Mouse (Mus musculus): ENCODE data around the gene Crip3. TPM values are rescaled to one million over a fixed set of nuclear protein-coding genes. Genes with fewer than 3 reads are reported as not detected.

Crip3 gene
- polyA plus RNA-seq, 1 experiment from 2014 or later: not detected

Other genes with a start within 250 kb of the Crip3 start
- gene Polh, start 226.3 kb upstream of the Crip3 start, polyA plus RNA-seq (2018): 4.5 to 10.3 TPM (median 5.2 TPM) in 3 replicates
- gene Xpo5, start 226.1 kb upstream of the Crip3 start, polyA plus RNA-seq (2018): 15.0 to 22.0 TPM (median 16.0 TPM) in 3 replicates
- 17.2 to 29.5 TPM (median 28.2 TPM) in 3 replicates for gene Polr1c, start 180.9 kb upstream of the Crip3 start, polyA plus RNA-seq (2018)
- gene Yipf3, start 180.8 kb upstream of the Crip3 start, polyA plus RNA-seq (2018): 26.4 to 65.4 TPM (median 42.0 TPM) in 3 replicates
- 0.20 to 0.32 TPM in 2 of 3 replicates, not detected in the other for gene Lrrc73, start 175.4 kb upstream of the Crip3 start, polyA plus RNA-seq (2018)
- gene Tjap1, start 145.9 kb upstream of the Crip3 start, polyA plus RNA-seq (2018): 9.7 to 12.8 TPM (median 12.5 TPM) in 3 replicates
- not detected in 3 replicates for gene Dlk2, start 131.5 kb upstream of the Crip3 start, polyA plus RNA-seq (2018)
- 1.8 to 3.9 TPM (median 2.4 TPM) in 3 replicates for gene Abcc10, start 100.6 kb upstream of the Crip3 start, polyA plus RNA-seq (2018)
- 6.7 to 12.9 TPM (median 11.8 TPM) in 3 replicates for gene Zfp318, start 45.2 kb upstream of the Crip3 start, polyA plus RNA-seq (2018)
- not detected in 3 replicates for gene Slc22a7, start 9.5 kb downstream of the Crip3 start, polyA plus RNA-seq (2018)
- gene Ttbk1, start 58.7 kb downstream of the Crip3 start, polyA plus RNA-seq (2018): not detected in 3 replicates
- 0.57 to 9.8 TPM (median 0.97 TPM) in 3 replicates for gene Dnph1, start 67.8 kb downstream of the Crip3 start, polyA plus RNA-seq (2018)
- 8.0 to 13.4 TPM (median 8.8 TPM) in 3 replicates for gene Cul9, start 117.5 kb downstream of the Crip3 start, polyA plus RNA-seq (2018)
- 15.1 to 25.6 TPM (median 25.2 TPM) in 3 replicates for gene Srf, start 127.2 kb downstream of the Crip3 start, polyA plus RNA-seq (2018)
- gene Ptk7, start 200.6 kb downstream of the Crip3 start, polyA plus RNA-seq (2018): 0.04 to 0.14 TPM in 2 of 3 replicates, not detected in the other
- gene Klc4, start 217.1 kb downstream of the Crip3 start, polyA plus RNA-seq (2018): 41.6 to 48.1 TPM (median 47.7 TPM) in 3 replicates
- gene Mrpl2, start 217.3 kb downstream of the Crip3 start, polyA plus RNA-seq (2018): 34.1 to 78.8 TPM (median 41.5 TPM) in 3 replicates
- 6.2 to 8.8 TPM (median 7.3 TPM) in 3 replicates for gene Cul7, start 221.4 kb downstream of the Crip3 start, polyA plus RNA-seq (2018)
- gene Rrp36, start 245.4 kb downstream of the Crip3 start, polyA plus RNA-seq (2018): 30.5 to 52.1 TPM (median 39.7 TPM) in 3 replicates
- 85.2 to 104 TPM (median 96.1 TPM) in 3 replicates for gene Mea1, start 249.9 kb downstream of the Crip3 start, polyA plus RNA-seq (2018)

Data from macrophage (primary cell).